ENCODE assay signal across 20 mouse cellular contexts in genomic region chr14:19836289-19836688, GRCm38 (mm10).
"Had no signal": no experiment of that assay in that cellular context is flagged by ENCODE, and none has a peak within 500 bp of the region (broad histone marks: within the 10 kb centered on the region; RNA-seq: fewer than 3 reads in every experiment).

No protein-coding gene starts in this region.

- DNase-seq: kidney, postnatal 14 days; layer of hippocampus, adult 9-11 months; liver; lung, adult 18-20 months; lung, postnatal 10 days; lung, postnatal 36 days; thymus, adult 2 months; thymus, postnatal 14 days; thymus, postnatal 4 days had no signal

- H3K27me3 ChIP-seq: limb, embryonic 13.5 days; liver, embryonic 12.5 days; liver, embryonic 15.5 days; lung, embryonic 15.5 days; midbrain, embryonic 13.5 days had no signal

- H3K9ac ChIP-seq: limb, embryonic 13.5 days; liver, embryonic 12.5 days; liver, embryonic 15.5 days; lung, embryonic 15.5 days; midbrain, embryonic 13.5 days had no signal

- H3K9me3 ChIP-seq: limb, embryonic 10.5 days; limb, embryonic 13.5 days; liver, embryonic 12.5 days; liver, embryonic 15.5 days; lung, embryonic 15.5 days; megakaryocyte, embryonic 14.5 days; midbrain, embryonic 10.5 days; midbrain, embryonic 13.5 days had no signal

- H3K27ac ChIP-seq: layer of hippocampus, adult 2 months; limb, embryonic 10.5 days; limb, embryonic 13.5 days; liver, embryonic 12.5 days; liver, embryonic 15.5 days; lung, embryonic 15.5 days; midbrain, embryonic 10.5 days; midbrain, embryonic 13.5 days; stomach, postnatal 0 days had no signal

- H3K4me3 ChIP-seq: layer of hippocampus, adult 2 months; limb, embryonic 10.5 days; limb, embryonic 13.5 days; liver, embryonic 12.5 days; liver, embryonic 15.5 days; lung, embryonic 15.5 days; megakaryocyte, embryonic 14.5 days; midbrain, embryonic 10.5 days; midbrain, embryonic 13.5 days had no signal

- ATAC-seq: intestine, embryonic 16.5 days; liver, embryonic 12.5 days; midbrain, embryonic 13.5 days had no signal

- H3K36me3 ChIP-seq: limb, embryonic 10.5 days; limb, embryonic 13.5 days; liver, embryonic 12.5 days; liver, embryonic 15.5 days; lung, embryonic 15.5 days; midbrain, embryonic 10.5 days; midbrain, embryonic 13.5 days had no signal

- H3K4me1 ChIP-seq: lung, embryonic 15.5 days had no signal

- H3K4me2 ChIP-seq: limb, embryonic 13.5 days; liver, embryonic 12.5 days; liver, embryonic 15.5 days; lung, embryonic 15.5 days; midbrain, embryonic 13.5 days had no signal
